Mouse (Mus musculus) kidney, adult 2 months (tissue): ENCODE results near the gene Irf2.

Experiments used
- CTCF ChIP-seq: fragments of 200-500 bp; conservative IDR thresholded peaks from 2 replicates; pipeline ENCODE4 v1.5.1; 2011; ENCODE audit warnings: low read depth, mild to moderate bottlenecking, control low read depth, low read length, moderate library complexity, mixed read lengths; ENCODE audit not compliant: insufficient read depth, insufficient read length
- POLR2A ChIP-seq: fragments of 200-500 bp; IDR thresholded peaks from one replicate; pipeline ENCODE4 v1.6.1; 2011; ENCODE audit warnings: low read depth, low read length, control low read depth

GRCm38 (mm10) chr8:46836011-46836652 is 96.6 kb downstream of the Irf2 start:
- TF ChIP-seq POLR2A: no peak
- TF ChIP-seq CTCF: no peak
